Mouse (Mus musculus) spleen, postnatal 36 days (tissue): ENCODE data around the gene Ttll4.
A peak's percentile ranks its signal among the peaks of the same experiment; 100 is the strongest.

Experiments
- DNase-seq, 2 experiments: peaks; one replicate each; pipeline ENCODE4 v3.0.0; 2022; ENCODE audit warnings: low spot score in 2 of 2, mixed read lengths in 1 of 2

Gene Ttll4

GRCm38 (mm10) chr1:74712046-74712445 lies 50.5 kb downstream of the Ttll4 start:
- peak in 1 of 2 experiments; percentile 25 for DNase-seq

GRCm38 (mm10) chr1:74712461-74713098 lies 51.0 kb downstream of the Ttll4 start:
- DNase-seq, result peak; percentile 45

- DNase-seq, result peak; percentile 39 to 42
Observed at GRCm38 (mm10) chr1:74713099-74713858, 51.7 kb downstream of the Ttll4 start, which contains the start of gene Cyp27a1. TSS of gene Cyp27a1 (plus strand) at chr1:74713574.

- no peak for DNase-seq
Observed at GRCm38 (mm10) chr1:74713859-74714730, 52.5 kb downstream of the Ttll4 start.

GRCm38 (mm10) chr1:74714967-74715366 lies 53.4 kb downstream of the Ttll4 start:
- DNase-seq, result no peak

- no peak for DNase-seq
Observed at GRCm38 (mm10) chr1:74715468-74715867, 53.9 kb downstream of the Ttll4 start.

- DNase-seq, result no peak
Observed at GRCm38 (mm10) chr1:74715886-74716285, 54.3 kb downstream of the Ttll4 start.

- DNase-seq, result no peak
Observed at GRCm38 (mm10) chr1:74718113-74718512, 56.6 kb downstream of the Ttll4 start.

GRCm38 (mm10) chr1:74719281-74719680 lies 57.7 kb downstream of the Ttll4 start:
- no peak for DNase-seq

- DNase-seq, result no peak
Observed at GRCm38 (mm10) chr1:74721657-74722056, 60.1 kb downstream of the Ttll4 start.

GRCm38 (mm10) chr1:74723748-74724147 lies 62.2 kb downstream of the Ttll4 start:
- no peak for DNase-seq

- no peak for DNase-seq
Observed at GRCm38 (mm10) chr1:74726114-74726513, 64.6 kb downstream of the Ttll4 start.

- no peak for DNase-seq
Observed at GRCm38 (mm10) chr1:74726674-74727073, 65.1 kb downstream of the Ttll4 start.

- DNase-seq, result no peak
Observed at GRCm38 (mm10) chr1:74728446-74728845, 66.9 kb downstream of the Ttll4 start.

- no peak for DNase-seq
Observed at GRCm38 (mm10) chr1:74736977-74737376, 75.4 kb downstream of the Ttll4 start.

- DNase-seq, result no peak
Observed at GRCm38 (mm10) chr1:74737500-74737899, 76.0 kb downstream of the Ttll4 start.

GRCm38 (mm10) chr1:74740846-74741245 lies 79.3 kb downstream of the Ttll4 start:
- no peak for DNase-seq

GRCm38 (mm10) chr1:74747335-74747734 lies 85.8 kb downstream of the Ttll4 start:
- DNase-seq, result no peak

- DNase-seq, result peak; percentile 44 to 53
Observed at GRCm38 (mm10) chr1:74748643-74749271, 87.2 kb downstream of the Ttll4 start, which contains the start of gene Prkag3. TSS of gene Prkag3 (minus strand) at chr1:74749221.

- no peak for DNase-seq
Observed at GRCm38 (mm10) chr1:74749301-74749700, 87.8 kb downstream of the Ttll4 start.

GRCm38 (mm10) chr1:74750683-74751082 lies 89.1 kb downstream of the Ttll4 start:
- DNase-seq, result no peak

- DNase-seq, result no peak
Observed at GRCm38 (mm10) chr1:74752150-74752549, 90.6 kb downstream of the Ttll4 start.
